Mouse (Mus musculus) thymus, adult 2 months (tissue): ENCODE measurements at regions not wholly inside any gene's neighbourhood (a gene's known extent, or its start where the extent isn't known, plus 50 kb on each side); places are given as distances from the start of the nearest gene placed in this dataset.

Experiments
- DNase-seq: peaks from one replicate; pipeline ENCODE4 v3.0.0; 2021
- H3K27ac ChIP-seq: fragments of 200-500 bp; 2 replicates; pipeline ENCODE4 v1.5.1; 2012; ENCODE audit warnings: low read length, control low read depth; ENCODE audit not compliant: control insufficient read depth, insufficient read depth
- H3K27me3 ChIP-seq: fragments of 200-500 bp; 2 replicates; pipeline ENCODE4 v1.6.1; 2012; ENCODE audit warnings: mild to moderate bottlenecking, low read length, moderate library complexity, mixed read lengths; ENCODE audit not compliant: control insufficient read depth, insufficient read depth
- H3K36me3 ChIP-seq: fragments of 200-500 bp; 2 replicates; pipeline ENCODE4 v1.6.1; 2012; ENCODE audit warnings: mild to moderate bottlenecking, low read length, moderate library complexity; ENCODE audit not compliant: control insufficient read depth, insufficient read depth
- H3K4me1 ChIP-seq: fragments of 200-500 bp; replicated peaks from 2 replicates; pipeline ENCODE4 v1.6.1; 2012; ENCODE audit warnings: low read length; ENCODE audit not compliant: control insufficient read depth, insufficient read depth
- H3K4me3 ChIP-seq: fragments of 200-500 bp; 2 replicates; pipeline ENCODE4 v1.5.1; 2012; ENCODE audit warnings: mild to moderate bottlenecking, low read length, control low read depth, moderate library complexity; ENCODE audit not compliant: control insufficient read depth, insufficient read depth
- CTCF ChIP-seq: fragments of 200-500 bp; IDR thresholded peaks from 2 replicates; pipeline ENCODE4 v1.5.1; 2012; ENCODE audit warnings: mild to moderate bottlenecking, control low read depth, low read length, moderate library complexity, borderline replicate concordance; ENCODE audit not compliant: control insufficient read depth, poor library complexity, insufficient read depth; ENCODE audit errors: extremely low read depth
- POLR2A ChIP-seq: fragments of 200-500 bp; IDR thresholded peaks from 2 replicates; pipeline ENCODE4 v1.6.1; 2012; ENCODE audit warnings: mild to moderate bottlenecking, low read length, control low read depth, moderate library complexity; ENCODE audit not compliant: control insufficient read depth, poor library complexity, insufficient read depth; ENCODE audit errors: extremely low read depth
- WGBS: fragments of 180-500 bp; shearing (Covaris S2); methylation state at CpG from one replicate; pipeline ENCODE4 v1.1.7; 2018; 5-methylcytosine and 5-hydroxymethylcytosine counted together

DNA sequence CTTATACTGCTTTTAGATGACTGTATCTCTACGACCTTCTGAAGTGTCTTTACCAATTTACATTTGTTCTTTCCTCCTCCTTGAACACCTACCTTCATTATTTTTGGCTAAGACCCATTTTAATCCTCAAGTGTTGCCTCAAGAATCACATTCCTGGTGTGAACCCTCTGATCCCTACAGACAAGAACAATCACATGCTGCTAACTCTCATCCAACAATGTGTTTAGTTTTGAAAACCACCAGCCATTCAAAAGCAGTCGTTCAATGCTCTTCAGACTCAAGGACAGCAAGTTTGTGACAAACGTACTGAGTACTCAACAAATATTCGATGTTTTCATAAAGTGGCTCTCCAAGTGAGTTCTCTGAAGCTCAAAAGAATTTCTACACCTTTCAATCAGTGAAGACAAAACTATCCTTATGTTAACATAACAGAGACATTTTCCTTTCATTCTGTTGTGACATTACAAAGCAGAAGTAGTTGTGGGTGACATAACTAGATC is 898.9 kb upstream of the Acvr2a start:
- TF ChIP-seq POLR2A (no peak), CTCF (no peak)
- WGBS: 86% methylated on average over 4 of the region's 4 CpGs
- DNase-seq: no peak
- no peaks in the 10 kb centered on the region for H3K4me1 ChIP-seq
- no peaks in the 10 kb centered on the region for H3K36me3 ChIP-seq
- no peak overlapping the region for H3K4me3 ChIP-seq
- no peaks in the 10 kb centered on the region for H3K27me3 ChIP-seq
- no peak overlapping the region for H3K27ac ChIP-seq

DNA sequence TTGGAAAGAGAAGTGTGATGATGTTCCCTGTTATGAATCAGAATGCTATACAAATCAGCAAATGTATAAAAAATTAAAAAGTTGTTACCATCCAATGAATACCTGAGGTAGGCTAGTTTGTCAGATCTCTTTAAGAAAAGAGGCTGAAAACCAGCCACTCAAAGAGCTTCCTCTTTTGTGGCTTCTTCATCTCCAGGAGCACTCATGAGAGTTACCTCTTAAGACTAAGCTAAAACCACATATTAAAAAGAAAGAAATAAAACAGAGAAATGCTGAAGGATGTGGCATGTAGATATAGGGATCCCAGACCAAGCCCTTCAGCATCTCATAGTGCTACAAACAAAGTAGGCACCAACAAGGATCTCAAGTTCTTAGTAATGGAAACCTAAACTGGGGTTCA is 890.9 kb upstream of the Acvr2a start:
- Histone ChIP-seq H3K36me3 (no peaks in the 10 kb centered on the region), H3K27me3 (no peaks in the 10 kb centered on the region), H3K27ac (no peak overlapping the region), H3K4me1 (no peaks in the 10 kb centered on the region), H3K4me3 (no peak overlapping the region)
- DNase-seq: no peak
- no peak for TF ChIP-seq POLR2A
- TF ChIP-seq CTCF: no peak

DNA sequence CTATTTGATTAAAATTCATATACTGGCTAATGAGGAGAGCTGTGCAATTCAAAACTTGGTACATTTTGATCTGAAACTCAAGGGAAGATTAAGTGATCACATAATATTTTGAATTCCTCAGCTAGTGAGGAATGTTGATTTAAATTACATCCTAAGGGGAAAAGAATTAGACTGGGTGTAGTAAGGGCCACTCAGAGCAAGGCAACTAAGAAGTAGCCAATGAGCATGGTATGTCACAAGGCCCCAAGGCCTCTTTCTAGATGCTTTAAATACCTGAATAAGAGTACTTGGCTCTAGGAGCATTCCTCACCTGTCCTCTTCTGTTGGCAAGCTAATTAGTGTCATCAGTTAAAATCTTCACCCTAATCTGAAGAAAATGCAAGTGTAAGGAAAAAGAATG is 887.3 kb upstream of the Acvr2a start:
- Histone ChIP-seq H3K4me3 (no peak overlapping the region), H3K27me3 (no peaks in the 10 kb centered on the region), H3K4me1 (no peaks in the 10 kb centered on the region), H3K27ac (no peak overlapping the region), H3K36me3 (no peaks in the 10 kb centered on the region)
- no peak for DNase-seq
- TF ChIP-seq CTCF (no peak), POLR2A (no peak)

DNA sequence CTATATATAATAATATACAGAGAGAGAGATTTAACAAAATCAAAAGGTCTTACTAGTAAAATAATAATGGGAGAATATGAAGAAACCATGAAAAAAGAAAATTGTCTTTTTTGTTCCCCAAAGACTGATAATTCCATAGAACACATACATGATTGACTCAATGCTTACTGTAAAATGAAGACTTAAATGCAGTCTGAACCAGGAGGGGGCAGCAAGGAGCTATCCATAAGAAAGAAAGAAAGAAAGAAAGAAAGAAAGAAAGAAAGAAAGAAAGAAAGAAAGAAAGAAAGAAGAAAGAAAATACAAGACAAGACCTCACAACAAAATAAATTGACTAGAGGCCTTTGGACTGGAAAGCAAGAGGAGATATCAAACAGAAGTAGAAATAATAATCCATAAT is 868.8 kb upstream of the Acvr2a start:
- no peaks in the 10 kb centered on the region for H3K36me3 ChIP-seq
- H3K27ac ChIP-seq: no peak overlapping the region
- TF ChIP-seq POLR2A (no peak), CTCF (no peak)
- H3K27me3 ChIP-seq: no peaks in the 10 kb centered on the region
- peak; percentile 1 for DNase-seq
- no peaks in the 10 kb centered on the region for H3K4me1 ChIP-seq
- no peak overlapping the region for H3K4me3 ChIP-seq

DNA sequence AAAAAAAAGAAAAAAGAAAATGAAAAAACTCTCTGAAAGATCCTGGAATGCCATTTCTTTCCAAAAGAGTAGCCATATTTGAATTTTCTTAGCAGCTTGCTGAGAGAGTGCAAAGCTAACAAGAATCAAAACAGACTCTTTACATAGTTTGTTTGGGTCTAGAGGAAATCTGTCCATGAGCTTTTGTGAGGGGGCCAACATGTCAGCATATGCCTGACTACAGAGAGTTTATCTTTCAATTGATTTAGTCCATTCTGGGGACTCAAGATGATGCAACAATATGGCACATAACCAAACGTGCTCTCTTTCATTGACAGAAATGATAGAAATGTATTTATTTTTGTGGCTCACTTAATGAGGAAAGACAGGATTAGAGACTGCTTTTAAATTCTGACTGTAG is 822.8 kb upstream of the Acvr2a start:
- TF ChIP-seq POLR2A: no peak
- TF ChIP-seq CTCF: no peak
- no peak for DNase-seq
- H3K36me3 ChIP-seq: no peaks in the 10 kb centered on the region
- no peaks in the 10 kb centered on the region for H3K27me3 ChIP-seq
- no peaks in the 10 kb centered on the region for H3K4me1 ChIP-seq
- 92% methylated on average over 1 of the region's 1 CpGs for WGBS
- no peak overlapping the region for H3K27ac ChIP-seq
- H3K4me3 ChIP-seq: no peak overlapping the region

DNA sequence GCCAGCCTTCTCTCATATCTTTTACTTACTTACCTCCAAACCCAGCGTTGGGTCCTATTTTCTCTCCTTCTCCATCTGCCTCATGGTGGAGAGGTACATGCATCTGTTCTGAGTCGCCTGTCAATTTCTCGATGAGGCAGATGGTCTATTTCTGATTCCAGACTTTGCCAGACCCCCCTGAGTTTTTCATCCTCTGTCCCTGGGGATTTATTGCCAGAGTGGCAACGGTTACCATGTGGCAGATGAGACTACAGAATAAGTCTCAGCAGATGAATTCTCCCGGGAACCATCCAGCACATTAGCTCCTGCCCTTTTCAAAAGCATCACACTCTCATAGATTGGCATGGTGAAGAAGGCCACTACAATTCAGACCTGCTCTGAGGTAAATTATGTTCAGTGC is 819.7 kb upstream of the Acvr2a start:
- Histone ChIP-seq H3K27me3 (no peaks in the 10 kb centered on the region), H3K4me3 (no peak overlapping the region), H3K4me1 (no peaks in the 10 kb centered on the region), H3K36me3 (no peaks in the 10 kb centered on the region), H3K27ac (no peak overlapping the region)
- 92% methylated on average over 5 of the region's 5 CpGs for WGBS
- no peak for TF ChIP-seq POLR2A
- no peak for TF ChIP-seq CTCF
- DNase-seq: no peak

DNA sequence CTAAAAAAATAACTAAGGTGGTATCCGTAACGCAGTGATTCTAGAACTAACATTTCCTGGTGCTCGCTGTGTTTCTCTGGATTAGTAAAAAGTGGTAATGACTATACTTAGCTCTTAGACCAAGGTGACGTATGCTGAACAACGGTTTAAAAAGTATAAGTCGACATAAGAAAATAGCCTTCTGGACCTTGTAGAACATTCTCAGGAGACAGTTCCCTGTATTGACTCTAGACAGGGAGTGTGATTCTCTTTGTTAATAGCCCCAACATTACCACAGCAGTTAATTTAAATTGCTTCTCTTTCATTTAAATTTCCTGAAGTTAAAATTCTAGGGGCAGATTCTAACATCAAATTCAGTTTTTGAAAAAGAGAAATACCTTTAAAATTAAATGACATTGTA is 812.7 kb upstream of the Acvr2a start:
- Histone ChIP-seq H3K4me3 (no peak overlapping the region), H3K4me1 (no peaks in the 10 kb centered on the region), H3K27me3 (no peaks in the 10 kb centered on the region), H3K36me3 (no peaks in the 10 kb centered on the region), H3K27ac (no peak overlapping the region)
- WGBS: 93% methylated on average over 6 of the region's 6 CpGs
- no peak for DNase-seq
- no peak for TF ChIP-seq CTCF
- TF ChIP-seq POLR2A: no peak
